Mouse (Mus musculus) limb, embryonic 10.5 days (tissue): Measurements from ENCODE around the gene Bicra. TPM values are rescaled to one million over a fixed set of nuclear protein-coding genes. Genes with fewer than 3 reads are reported as not detected.

Source experiments
- DNase-seq: peaks from one replicate; pipeline ENCODE4 v3.0.0-alpha.2; 2017; ENCODE audit warnings: low spot score
- H3K27ac ChIP-seq: fragments of 300-500 bp; sonication (generic); 2 replicates; pipeline ENCODE4 v1.5.1; 2016; ENCODE audit warnings: mild to moderate bottlenecking
- H3K27me3 ChIP-seq: fragments of 300-500 bp; sonication (generic); 2 replicates; pipeline ENCODE4 v1.6.1; 2016; ENCODE audit warnings: low read depth, mild to moderate bottlenecking; ENCODE audit not compliant: poor library complexity, severe bottlenecking
- H3K36me3 ChIP-seq: fragments of 300-500 bp; sonication (generic); 2 replicates; pipeline ENCODE4 v1.6.1; 2016; ENCODE audit warnings: mild to moderate bottlenecking, moderate library complexity
- H3K4me1 ChIP-seq: fragments of 300-500 bp; sonication (generic); 2 replicates; pipeline ENCODE4 v1.6.1; 2016
- H3K4me3 ChIP-seq: fragments of 300-500 bp; sonication (generic); 2 replicates; pipeline ENCODE4 v1.5.1; 2016; ENCODE audit warnings: mild to moderate bottlenecking, moderate library complexity
- H3K9me3 ChIP-seq: fragments of 300-500 bp; sonication (generic); replicated peaks from 2 replicates; pipeline ENCODE4 v1.6.1; 2016; ENCODE audit warnings: mild to moderate bottlenecking
- WGBS: fragments of 180-500 bp; shearing (Covaris S2); methylation state at CpG from one replicate; pipeline ENCODE4 v1.1.7; 2016; 5-methylcytosine and 5-hydroxymethylcytosine counted together
- polyA plus RNA-seq: library from polyadenylated mRNA; unstranded; fragments of >200 nt; fragmentation: Nextera tagmentation; extraction: Ambion mirVana; gene quantifications from 2 replicates; pipeline ENCODE4 v1.2.1, GENCODE M21; 2016

Gene Bicra
- polyA plus RNA-seq, 1 experiment from 2014 or later: 10.8 TPM

- no peaks in the 10 kb centered on the region for H3K27me3 ChIP-seq
- no peak overlapping the region for H3K27ac ChIP-seq
- no peaks in the 10 kb centered on the region; the same call in 1 of the 2 replicates for H3K4me1 ChIP-seq
- no peak overlapping the region for H3K4me3 ChIP-seq
- WGBS: 90% methylated on average over 8 of the region's 8 CpGs
- no peaks in the 10 kb centered on the region for H3K9me3 ChIP-seq
- no peak for DNase-seq
- peaks cover 26% of the 10 kb centered on the region for H3K36me3 ChIP-seq
Measured at GRCm38 (mm10) chr7:16024603-16025222, 23.0 kb downstream of the Bicra start.

GRCm38 (mm10) chr7:16019256-16020094 is 28.2 kb downstream of the Bicra start:
- Histone ChIP-seq H3K4me1 (no peaks in the 10 kb centered on the region), H3K4me3 (no peak overlapping the region), H3K9me3 (no peaks in the 10 kb centered on the region), H3K27me3 (no peaks in the 10 kb centered on the region), H3K27ac (no peak overlapping the region), H3K36me3 (peaks cover 16% of the 10 kb centered on the region)
- DNase-seq: no peak
- 90% methylated on average over 5 of the region's 5 CpGs for WGBS

GRCm38 (mm10) chr7:16018016-16018810 is 29.5 kb downstream of the Bicra start:
- Histone ChIP-seq H3K27ac (no peak overlapping the region), H3K4me1 (peaks cover 9% of the 10 kb centered on the region), H3K27me3 (no peaks in the 10 kb centered on the region), H3K36me3 (peaks cover 20% of the 10 kb centered on the region), H3K9me3 (no peaks in the 10 kb centered on the region), H3K4me3 (no peak overlapping the region)
- no peak for DNase-seq
- WGBS: 88% methylated on average over 9 of the region's 9 CpGs

- Histone ChIP-seq H3K27me3 (no peaks in the 10 kb centered on the region), H3K4me1 (peaks cover 16% of the 10 kb centered on the region), H3K27ac (no peak overlapping the region), H3K4me3 (no peak overlapping the region), H3K36me3 (peaks cover 42% of the 10 kb centered on the region), H3K9me3 (no peaks in the 10 kb centered on the region)
- no peak for DNase-seq
- 91% methylated on average over 5 of the region's 5 CpGs for WGBS
Measured at GRCm38 (mm10) chr7:16015384-16015783, 32.3 kb downstream of the Bicra start.

GRCm38 (mm10) chr7:16014521-16015175 is 33.1 kb downstream of the Bicra start:
- DNase-seq: no peak
- 94% methylated on average over 8 of the region's 8 CpGs for WGBS
- H3K4me3 ChIP-seq: no peak overlapping the region

GRCm38 (mm10) chr7:16013722-16014275 is 33.9 kb downstream of the Bicra start:
- peaks cover 40% of the 10 kb centered on the region for H3K36me3 ChIP-seq
- no peaks in the 10 kb centered on the region for H3K27me3 ChIP-seq
- WGBS: 56% methylated on average over 5 of the region's 5 CpGs
- no peaks in the 10 kb centered on the region for H3K9me3 ChIP-seq
- DNase-seq: no peak
- H3K4me1 ChIP-seq: peaks cover 16% of the 10 kb centered on the region
- H3K27ac ChIP-seq: no peak overlapping the region
- no peak overlapping the region for H3K4me3 ChIP-seq

More at GRCm38 (mm10) chr7:16014521-16015175, 33.1 kb downstream of the Bicra start:
- no peaks in the 10 kb centered on the region for H3K27me3 ChIP-seq
- H3K9me3 ChIP-seq: no peaks in the 10 kb centered on the region
- peaks cover 16% of the 10 kb centered on the region for H3K4me1 ChIP-seq
- H3K36me3 ChIP-seq: peaks cover 41% of the 10 kb centered on the region
- H3K27ac ChIP-seq: no peak overlapping the region

- Histone ChIP-seq H3K36me3 (peaks cover 42% of the 10 kb centered on the region), H3K4me3 (no peak overlapping the region), H3K9me3 (no peaks in the 10 kb centered on the region), H3K27me3 (no peaks in the 10 kb centered on the region), H3K4me1 (peaks cover 16% of the 10 kb centered on the region), H3K27ac (no peak overlapping the region)
- 79% methylated on average over 11 of the region's 11 CpGs for WGBS
- peak; percentile 43 for DNase-seq
Measured at GRCm38 (mm10) chr7:16012576-16013263, 35.0 kb downstream of the Bicra start.

- H3K27ac ChIP-seq: no peak overlapping the region
- H3K4me1 ChIP-seq: peaks cover 16% of the 10 kb centered on the region
- H3K27me3 ChIP-seq: no peaks in the 10 kb centered on the region
- H3K36me3 ChIP-seq: peaks cover 51% of the 10 kb centered on the region
- H3K4me3 ChIP-seq: no peak overlapping the region
- DNase-seq: no peak
- H3K9me3 ChIP-seq: no peaks in the 10 kb centered on the region
- WGBS: 95% methylated on average over 7 of the region's 7 CpGs
Measured at GRCm38 (mm10) chr7:16011418-16012085, 36.2 kb downstream of the Bicra start.

GRCm38 (mm10) chr7:16010649-16011048 is 37.1 kb downstream of the Bicra start:
- H3K36me3 ChIP-seq: peaks cover 56% of the 10 kb centered on the region
- no peak for DNase-seq
- WGBS: 93% methylated on average over 5 of the region's 5 CpGs
- H3K4me1 ChIP-seq: peaks cover 16% of the 10 kb centered on the region
- H3K27ac ChIP-seq: no peak overlapping the region
- H3K27me3 ChIP-seq: no peaks in the 10 kb centered on the region
- H3K4me3 ChIP-seq: no peak overlapping the region
- no peaks in the 10 kb centered on the region for H3K9me3 ChIP-seq

- WGBS: 95% methylated on average over 7 of the region's 7 CpGs
- Histone ChIP-seq H3K9me3 (no peaks in the 10 kb centered on the region), H3K4me3 (no peak overlapping the region), H3K27ac (no peak overlapping the region), H3K4me1 (peaks cover 16% of the 10 kb centered on the region), H3K27me3 (no peaks in the 10 kb centered on the region), H3K36me3 (peaks cover 50% of the 10 kb centered on the region)
- DNase-seq: no peak
Measured at GRCm38 (mm10) chr7:16009636-16010035, 38.1 kb downstream of the Bicra start.

GRCm38 (mm10) chr7:16005020-16005419 is 42.7 kb downstream of the Bicra start:
- no peaks in the 10 kb centered on the region for H3K9me3 ChIP-seq
- H3K27me3 ChIP-seq: no peaks in the 10 kb centered on the region
- H3K36me3 ChIP-seq: peaks cover 34% of the 10 kb centered on the region
- 88% methylated on average over 3 of the region's 3 CpGs for WGBS
- no peak overlapping the region for H3K4me3 ChIP-seq
- H3K27ac ChIP-seq: no peak overlapping the region
- H3K4me1 ChIP-seq: peaks cover 12% of the 10 kb centered on the region
- DNase-seq: no peak
